Mouse (Mus musculus) cerebellum, adult 9-10 months (tissue): ENCODE measurements around the gene Rtl6.

ENCODE experiments used
- DNase-seq: peaks from one replicate; pipeline ENCODE4 v3.0.0; 2022

Gene Rtl6

DNA sequence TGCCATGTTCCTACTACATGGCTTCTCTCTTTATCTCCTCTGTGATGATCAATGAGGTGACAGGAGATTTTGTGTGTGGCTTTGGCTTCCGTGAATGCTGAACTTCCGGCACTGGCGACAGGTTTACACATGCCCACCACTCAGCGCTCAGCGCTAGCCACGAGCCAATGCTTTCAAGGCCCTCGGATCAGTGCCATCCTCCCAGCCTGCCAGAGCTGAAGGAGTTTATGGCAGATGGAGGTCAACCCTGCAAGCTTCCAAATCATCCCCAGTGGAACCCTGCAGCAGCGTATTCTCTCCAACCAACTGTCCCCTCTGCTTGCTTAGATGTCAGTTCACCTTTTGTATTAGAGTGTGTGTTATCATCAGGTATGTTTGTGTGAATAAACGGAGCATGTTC, 21.0 kb downstream of the Rtl6 start:
- DNase-seq = no peak

DNA sequence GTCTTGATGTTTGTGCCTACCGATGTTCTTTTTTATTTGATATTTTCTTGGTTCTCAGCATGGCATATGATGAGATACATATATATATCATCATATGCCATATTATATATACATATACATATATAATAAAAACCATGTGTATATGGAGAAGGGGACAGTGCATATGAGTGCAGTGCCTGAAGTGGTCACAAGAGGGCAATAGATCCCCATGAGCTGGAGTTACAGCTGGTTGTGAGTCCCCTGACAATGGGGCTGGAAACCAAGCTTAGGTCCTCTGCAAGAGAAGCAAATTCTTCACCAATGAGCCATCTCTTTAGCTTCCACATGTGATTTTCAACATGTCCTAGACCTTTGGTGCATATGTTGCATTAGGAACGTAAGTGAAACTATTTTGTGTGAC, 21.7 kb downstream of the Rtl6 start:
- no peak for DNase-seq

DNA sequence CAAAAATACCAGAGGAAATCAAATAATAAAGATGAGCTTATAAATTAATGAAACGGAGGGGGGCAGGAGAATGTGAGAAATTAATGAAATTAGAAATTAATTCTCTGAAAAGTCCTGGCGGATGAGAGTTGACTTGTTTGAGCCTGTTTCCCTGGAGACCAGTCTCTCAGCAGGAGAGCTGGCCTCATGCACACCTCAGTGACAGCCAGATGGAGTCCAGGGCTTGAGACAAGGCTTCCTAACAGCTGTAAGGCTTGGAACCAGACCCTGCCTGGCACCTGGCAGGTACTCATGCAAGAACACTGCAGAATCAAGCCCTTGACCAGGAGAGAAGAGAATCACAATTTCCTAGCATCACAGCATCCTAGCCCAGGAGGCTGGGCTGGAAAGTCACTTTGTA, 25.4 kb downstream of the Rtl6 start:
- no peak for DNase-seq

DNA sequence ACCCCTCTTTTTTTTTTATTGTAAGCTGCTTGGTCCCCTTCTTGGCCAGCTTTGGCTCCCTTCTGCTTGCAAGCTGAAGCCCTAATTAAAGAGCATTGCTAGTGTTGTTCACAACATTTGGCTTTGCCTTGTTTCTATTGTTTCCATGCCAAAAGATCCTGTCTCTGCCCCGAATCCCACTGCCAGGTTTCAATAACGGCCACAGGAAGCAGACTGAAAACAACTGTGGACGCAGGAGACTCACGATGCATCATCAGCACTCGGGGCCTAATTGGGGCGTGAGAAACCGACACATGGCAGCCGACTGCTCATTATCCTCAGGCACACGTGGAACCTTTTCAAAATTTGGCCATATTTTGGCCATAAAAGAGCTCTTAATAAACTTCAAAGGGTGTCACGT, 26.1 kb downstream of the Rtl6 start:
- no peak for DNase-seq

DNA sequence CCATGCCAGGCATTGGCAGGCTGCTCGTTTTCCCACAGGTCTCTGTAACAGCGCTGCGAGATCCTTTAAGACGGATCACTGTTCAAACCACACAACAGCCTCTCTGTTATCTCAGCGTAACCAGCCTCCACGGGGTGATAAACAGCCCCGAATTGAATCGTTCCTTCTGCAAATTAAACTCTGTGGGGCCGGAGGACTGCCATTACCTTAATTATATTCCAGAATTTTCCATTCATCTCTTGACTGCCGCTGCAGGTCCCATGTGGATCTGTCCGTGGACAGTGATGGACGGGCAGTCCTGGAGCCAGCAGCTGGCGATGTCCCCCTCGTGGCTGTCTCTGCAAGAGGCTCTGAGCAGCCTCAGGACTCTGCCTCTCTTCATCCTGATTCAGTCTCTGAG, 30.7 kb downstream of the Rtl6 start:
- no peak for DNase-seq

DNA sequence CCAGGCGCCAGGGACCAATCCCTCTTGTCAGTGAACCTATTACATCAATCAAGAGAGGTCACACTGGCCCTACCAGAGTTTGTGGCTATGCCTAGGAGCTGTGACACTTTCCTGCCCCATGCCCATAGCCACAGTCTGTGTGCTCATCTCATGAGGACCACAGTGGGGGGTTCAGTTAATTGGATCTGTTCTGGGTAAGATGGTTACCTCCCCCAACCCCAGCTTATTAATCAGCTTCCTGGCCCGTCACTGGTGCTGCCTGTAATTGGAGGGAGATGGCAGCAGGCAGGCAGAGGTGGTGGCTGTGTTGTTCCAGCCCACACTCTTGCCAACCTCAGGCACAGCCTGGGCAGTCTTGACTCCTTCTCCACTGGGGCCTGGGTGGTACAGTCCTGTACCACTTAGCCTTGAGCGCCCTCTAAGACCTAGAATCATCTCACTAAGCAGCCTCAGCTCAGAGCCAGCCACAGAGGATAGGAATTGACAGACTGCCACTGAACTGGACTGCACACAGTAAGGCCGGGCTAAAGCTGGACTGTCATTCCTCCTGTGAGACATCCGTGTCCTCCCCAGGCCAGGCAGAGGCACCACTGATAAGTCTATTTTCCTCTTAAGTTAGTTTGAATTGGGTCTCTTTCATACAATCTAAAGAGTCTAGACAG, 32.3 kb downstream of the Rtl6 start:
- no peak for DNase-seq

DNA sequence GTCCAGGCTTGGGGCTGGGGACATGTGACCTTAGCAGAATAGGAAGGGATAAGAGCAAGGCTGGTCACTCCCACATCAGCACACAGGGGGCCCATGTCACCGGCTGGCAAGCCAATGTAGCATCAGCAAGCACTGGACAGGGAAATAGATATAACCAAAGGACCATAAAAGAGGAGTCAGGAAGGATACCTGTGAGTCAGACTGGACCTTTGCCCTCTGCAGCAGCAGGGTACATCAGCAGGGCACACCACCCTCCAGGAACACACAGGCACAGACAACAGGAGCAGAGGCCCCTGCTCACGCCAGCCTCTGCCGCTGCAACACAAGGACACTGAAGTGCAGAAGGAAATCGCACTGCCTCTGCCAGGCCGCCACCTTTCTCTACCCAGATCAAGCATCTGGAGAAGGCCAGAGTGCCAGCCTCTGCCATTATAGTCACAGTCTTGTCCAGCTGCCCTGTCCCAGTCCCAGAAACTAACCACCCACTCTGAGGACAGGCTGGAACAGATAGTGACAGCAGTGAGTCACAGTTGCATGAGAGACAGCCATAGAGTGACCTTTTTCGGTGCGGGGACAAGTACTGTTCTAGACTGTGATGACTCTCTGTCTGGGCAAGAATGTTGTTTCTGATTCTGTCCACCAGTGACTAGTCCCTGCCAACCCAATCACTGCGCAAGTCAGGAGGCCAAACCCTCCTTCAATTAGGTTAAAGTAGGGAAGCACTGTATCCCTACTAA, 34.5 kb downstream of the Rtl6 start:
- DNase-seq = no peak

DNA sequence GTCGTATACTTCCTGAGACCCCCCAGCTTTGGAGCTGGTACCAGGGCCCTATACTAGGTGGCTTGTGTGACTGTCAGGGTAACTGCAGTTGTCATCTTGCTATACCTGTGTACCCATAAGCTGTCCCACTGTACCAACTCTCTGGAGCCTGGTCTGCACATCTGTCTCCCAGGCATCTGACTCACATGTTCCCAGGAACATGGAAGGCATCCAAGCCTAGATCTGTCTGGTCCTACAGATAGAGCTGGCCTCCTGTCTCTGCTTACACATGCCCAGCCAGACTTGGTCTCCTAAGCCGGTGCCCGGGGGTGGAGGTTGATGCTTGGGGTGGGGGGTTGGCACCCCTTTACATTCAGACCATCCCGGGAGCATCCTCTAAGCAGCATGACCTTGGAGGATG, 36.1 kb downstream of the Rtl6 start:
- DNase-seq = no peak

DNA sequence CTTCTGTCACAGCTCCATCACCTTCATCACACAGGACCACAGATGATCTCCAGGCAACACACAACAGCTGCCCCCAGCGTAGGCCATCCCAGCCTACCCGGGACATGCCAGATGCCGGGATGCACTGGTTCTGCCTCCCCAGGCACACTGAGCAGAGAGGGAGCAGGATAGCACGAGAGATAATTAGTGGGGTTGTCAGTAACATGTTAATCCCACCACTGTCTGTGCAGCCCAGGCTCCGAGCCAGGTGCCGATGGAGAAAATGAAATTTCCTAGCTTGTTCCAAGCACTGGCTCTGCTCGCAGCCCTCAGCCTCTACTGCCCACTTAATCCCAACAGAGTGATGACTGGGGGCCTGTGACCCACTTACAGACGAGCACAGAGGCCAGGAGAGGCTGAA, 39.1 kb downstream of the Rtl6 start:
- no peak for DNase-seq

DNA sequence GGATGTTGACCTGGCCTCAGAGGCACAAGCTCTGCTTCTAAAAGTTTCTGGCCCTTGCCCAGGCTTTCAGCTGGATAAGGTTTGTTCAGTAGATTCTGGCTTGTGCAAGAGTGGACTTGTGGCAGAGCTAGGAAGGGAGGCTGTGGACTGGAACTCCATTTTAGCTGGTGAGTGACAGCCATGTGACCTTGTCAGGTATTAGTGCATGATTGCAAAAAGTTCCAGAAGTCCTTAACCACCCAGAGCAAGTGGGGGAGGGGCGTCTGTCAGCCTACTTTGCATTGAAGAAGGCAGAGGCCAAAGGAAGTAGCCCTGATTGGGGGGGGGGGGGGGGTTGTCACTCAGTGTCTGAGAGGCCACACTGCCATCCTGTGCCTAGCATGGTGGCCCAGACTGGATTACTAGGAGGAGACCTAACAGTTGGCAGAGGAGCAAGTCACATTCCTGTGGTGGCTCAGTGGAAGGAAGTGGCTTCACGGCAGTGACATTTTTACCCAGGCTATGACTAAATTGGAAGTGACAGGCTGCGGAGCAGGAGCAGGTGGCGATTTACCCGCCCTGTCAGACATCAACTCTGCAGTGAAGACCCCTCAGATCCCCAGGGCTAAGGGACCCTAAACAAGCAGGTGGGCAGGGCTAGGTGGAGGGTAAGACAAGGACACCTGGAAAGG, 44.9 kb downstream of the Rtl6 start:
- DNase-seq = no peak

DNA sequence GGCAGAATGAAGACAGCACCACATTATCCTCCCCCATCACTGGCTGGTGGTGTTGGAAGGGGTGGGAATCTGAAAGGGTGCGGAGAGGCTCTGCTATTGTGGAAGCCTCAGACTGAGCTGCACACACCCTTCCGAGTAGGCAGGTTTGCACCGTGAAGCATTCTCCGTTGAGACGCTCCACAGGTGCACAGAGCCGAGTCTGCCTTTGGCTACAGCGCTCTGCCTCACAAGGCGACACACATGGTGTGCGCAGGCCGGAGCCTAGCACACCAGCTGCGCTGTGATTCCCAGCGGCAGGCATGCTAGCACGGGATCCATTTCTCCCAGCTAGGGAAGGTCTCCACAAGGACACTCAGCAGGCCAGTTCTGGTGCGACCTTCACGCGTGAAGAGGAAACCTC, 47.6 kb downstream of the Rtl6 start:
- DNase-seq = no peak

DNA sequence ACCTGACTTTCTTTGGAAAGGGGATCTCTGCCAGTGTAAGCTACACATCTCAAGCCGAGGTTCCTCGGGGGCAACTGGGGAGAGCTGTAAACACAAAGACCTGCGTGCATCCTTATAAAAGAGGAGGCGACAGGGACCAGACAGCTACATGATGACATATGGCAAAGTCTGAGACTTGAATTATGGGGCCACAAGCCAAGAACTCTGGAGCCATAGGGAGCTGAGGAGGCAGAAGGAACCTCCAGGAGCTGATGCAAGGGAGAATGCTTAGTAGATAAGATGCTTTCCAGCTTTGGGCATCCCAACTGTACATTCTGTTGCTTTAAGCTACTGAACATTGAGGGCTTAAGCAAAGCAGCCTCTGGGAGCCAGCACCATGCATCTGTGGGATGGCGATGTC, 48.5 kb downstream of the Rtl6 start:
- DNase-seq = no peak

DNA sequence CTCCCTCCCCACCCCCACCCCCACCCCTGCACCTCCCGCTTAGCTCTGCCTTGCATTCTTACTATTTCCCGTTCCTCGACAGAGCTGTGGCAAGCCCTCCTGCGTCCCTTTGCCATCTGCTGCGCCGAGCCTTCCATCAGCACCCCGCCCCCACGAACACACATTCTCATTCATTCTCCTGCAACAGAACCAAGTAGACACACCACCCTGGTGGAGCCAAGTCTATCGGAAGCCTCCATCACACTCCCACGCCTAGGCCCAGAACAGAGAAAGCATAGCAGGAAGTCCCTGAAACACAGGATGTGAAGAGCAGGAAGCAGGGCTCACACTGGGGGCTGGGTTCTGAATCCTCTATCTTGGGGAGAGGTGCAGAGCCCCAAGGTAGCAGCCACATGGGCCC, 51.6 kb downstream of the Rtl6 start:
- DNase-seq = no peak

DNA sequence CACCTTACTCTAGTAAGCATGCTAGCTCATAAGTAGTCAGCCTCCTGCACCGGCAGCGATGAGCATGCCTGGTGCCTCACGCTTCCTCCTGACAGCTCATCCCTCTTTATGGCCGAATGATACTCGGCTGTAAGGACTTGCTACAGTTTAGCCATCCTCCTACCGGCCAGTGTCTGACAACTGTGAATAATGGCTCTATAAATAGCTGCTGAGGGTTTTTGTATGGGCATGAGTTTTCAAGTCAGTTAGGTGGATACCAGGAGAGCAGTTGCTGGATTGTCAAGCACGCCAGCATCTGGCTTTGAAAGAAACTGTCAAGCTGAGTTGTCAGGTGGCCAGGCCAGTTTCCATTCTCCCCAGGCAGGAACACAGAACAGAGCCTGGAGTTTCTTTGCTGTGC, 52.7 kb downstream of the Rtl6 start:
- DNase-seq = no peak
